Mouse (Mus musculus) limb, embryonic 11.5 days (tissue): ENCODE results near the gene Gm49318. TPM values are rescaled to one million over a fixed set of nuclear protein-coding genes. Genes with fewer than 3 reads are reported as not detected.

ENCODE experiments used
- ATAC-seq: fragments of 200-750 bp; cut with Nextera tagmentation; 2 replicates; pipeline ENCODE4 v1.8.0; 2017; ENCODE audit warnings: low read depth; ENCODE audit not compliant: insufficient number of reproducible peaks, low FRiP score, low TSS enrichment
- DNase-seq: peaks from one replicate; pipeline ENCODE4 v3.0.0-alpha.2; 2015; ENCODE audit warnings: low spot score
- H3K27ac ChIP-seq: fragments of 300-500 bp; sonication (generic); replicated peaks from 2 replicates; pipeline ENCODE4 v1.5.1; 2014; ENCODE audit warnings: low read depth, mild to moderate bottlenecking, low read length
- H3K27me3 ChIP-seq: fragments of 300-500 bp; sonication (generic); 2 replicates; pipeline ENCODE4 v1.6.1; 2014; ENCODE audit warnings: mild to moderate bottlenecking, low read length, mixed read lengths; ENCODE audit not compliant: control insufficient read depth, insufficient read depth
- H3K36me3 ChIP-seq: fragments of 300-500 bp; sonication (generic); 2 replicates; pipeline ENCODE4 v1.6.1; 2014; ENCODE audit warnings: mild to moderate bottlenecking, low read length, moderate library complexity, mixed read lengths; ENCODE audit not compliant: control insufficient read depth, insufficient read depth
- H3K4me1 ChIP-seq: fragments of 300-500 bp; sonication (generic); 2 replicates; pipeline ENCODE4 v1.6.1; 2014; ENCODE audit warnings: low read length, mixed read lengths; ENCODE audit not compliant: control insufficient read depth, insufficient read depth
- H3K4me2 ChIP-seq: fragments of 300-500 bp; sonication (generic); 2 replicates; pipeline ENCODE4 v1.6.1; 2014; ENCODE audit warnings: low read depth, mild to moderate bottlenecking, moderate library complexity; ENCODE audit not compliant: severe bottlenecking
- H3K4me3 ChIP-seq: fragments of 300-500 bp; sonication (generic); 2 replicates; pipeline ENCODE4 v1.5.1; 2014; ENCODE audit warnings: low read depth, low read length
- H3K9ac ChIP-seq: fragments of 300-500 bp; sonication (generic); 2 replicates; pipeline ENCODE4 v1.6.1; 2014; ENCODE audit warnings: mild to moderate bottlenecking, low read length
- H3K9me3 ChIP-seq: fragments of 300-500 bp; sonication (generic); 2 replicates; pipeline ENCODE4 v1.6.1; 2016; ENCODE audit warnings: low read length; ENCODE audit not compliant: control insufficient read depth
- WGBS: fragments of 180-500 bp; shearing (Covaris S2); extraction: QIAGEN DNeasy Blood & Tissue Kit; methylation state at CpG from one replicate; pipeline ENCODE4 v1.1.7; 2014; 5-methylcytosine and 5-hydroxymethylcytosine counted together
- polyA plus RNA-seq: library from polyadenylated mRNA; unstranded; fragments of >200 nt; fragmentation: Nextera tagmentation; extraction: Ambion mirVana; gene quantifications from 2 replicates; pipeline ENCODE4 v1.2.1, GENCODE M21; 2014

Gene Gm49318
- polyA plus RNA-seq, 1 experiment from 2014 or later: not detected

- peaks cover 18% of the 10 kb centered on the region for H3K36me3 ChIP-seq
- no peak overlapping the region for H3K4me3 ChIP-seq
- H3K4me2 ChIP-seq: no peak overlapping the region
- DNase-seq (no peak), ATAC-seq (no peak)
- peaks cover 5% of the 10 kb centered on the region; the same call in 1 of the 2 replicates for H3K4me1 ChIP-seq
- H3K9me3 ChIP-seq: no peaks in the 10 kb centered on the region
- no peak overlapping the region for H3K27ac ChIP-seq
- no peak overlapping the region for H3K9ac ChIP-seq
- no peaks in the 10 kb centered on the region for H3K27me3 ChIP-seq
- 93% methylated on average over 11 of the region's 11 CpGs for WGBS
Measured at GRCm38 (mm10) chr9:22065642-22066041, 5.4 kb downstream of the Gm49318 start.

GRCm38 (mm10) chr9:22064341-22064740 lies 6.7 kb downstream of the Gm49318 start:
- Histone ChIP-seq H3K27ac (no peak overlapping the region), H3K4me1 (no peaks in the 10 kb centered on the region), H3K4me2 (no peak overlapping the region), H3K36me3 (peaks cover 18% of the 10 kb centered on the region), H3K9me3 (no peaks in the 10 kb centered on the region), H3K9ac (no peak overlapping the region), H3K27me3 (no peaks in the 10 kb centered on the region), H3K4me3 (no peak overlapping the region)
- DNase-seq (no peak), ATAC-seq (no peak)
- 93% methylated on average over 3 of the region's 3 CpGs for WGBS

DNA sequence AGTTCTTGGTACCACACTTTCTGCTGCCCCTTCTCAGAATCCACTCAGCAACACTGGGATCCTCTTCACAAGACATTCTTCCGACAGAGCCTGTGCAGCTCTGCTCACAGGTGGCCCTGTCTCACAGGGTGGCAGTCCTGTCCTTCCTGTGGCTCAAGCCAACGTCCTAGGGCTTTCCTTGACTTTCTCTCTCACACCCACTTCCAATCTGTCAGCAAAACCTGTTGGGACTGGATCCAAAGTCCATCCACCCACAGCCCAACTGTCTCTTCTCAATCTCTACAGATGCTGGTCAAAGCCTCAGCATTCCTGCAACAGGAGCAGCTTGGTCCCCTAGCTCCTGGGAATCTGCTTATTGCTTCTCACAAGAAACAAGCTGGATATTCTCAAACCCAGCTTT lies 9.7 kb downstream of the Gm49318 start:
- no peaks in the 10 kb centered on the region for H3K4me1 ChIP-seq
- no peak overlapping the region for H3K9ac ChIP-seq
- H3K27ac ChIP-seq: no peak overlapping the region
- H3K36me3 ChIP-seq: peaks cover 28% of the 10 kb centered on the region
- WGBS: 73% methylated on average over 2 of the region's 2 CpGs
- no peak overlapping the region for H3K4me3 ChIP-seq
- ATAC-seq (no peak), DNase-seq (no peak)
- H3K27me3 ChIP-seq: no peaks in the 10 kb centered on the region
- no peak overlapping the region for H3K4me2 ChIP-seq
- H3K9me3 ChIP-seq: no peaks in the 10 kb centered on the region

- no peak for ATAC-seq
- H3K4me3 ChIP-seq: no peak overlapping the region
- H3K9ac ChIP-seq: no peak overlapping the region
- WGBS: 90% methylated on average over 9 of the region's 9 CpGs
- no peak overlapping the region for H3K4me2 ChIP-seq
- no peak for DNase-seq
- peaks cover 3% of the 10 kb centered on the region; the same call in 1 of the 2 replicates for H3K4me1 ChIP-seq
- H3K9me3 ChIP-seq: no peaks in the 10 kb centered on the region
- peaks cover 20% of the 10 kb centered on the region for H3K27me3 ChIP-seq
- H3K27ac ChIP-seq: no peak overlapping the region
- peaks cover 17% of the 10 kb centered on the region for H3K36me3 ChIP-seq
Measured at GRCm38 (mm10) chr9:22058011-22058424, 13.0 kb downstream of the Gm49318 start.

GRCm38 (mm10) chr9:22057031-22057517 lies 14.0 kb downstream of the Gm49318 start:
- Histone ChIP-seq H3K9ac (no peak overlapping the region), H3K4me1 (peaks cover 3% of the 10 kb centered on the region; the same call in 1 of the 2 replicates), H3K4me3 (no peak overlapping the region), H3K36me3 (peaks cover 14% of the 10 kb centered on the region), H3K9me3 (no peaks in the 10 kb centered on the region), H3K27ac (no peak overlapping the region), H3K27me3 (peaks cover 29% of the 10 kb centered on the region), H3K4me2 (no peak overlapping the region)
- ATAC-seq (no peak), DNase-seq (no peak)
- WGBS: 90% methylated on average over 9 of the region's 9 CpGs

- no peak for DNase-seq
- H3K27me3 ChIP-seq: peaks cover 36% of the 10 kb centered on the region
- H3K9me3 ChIP-seq: no peaks in the 10 kb centered on the region
- no peak overlapping the region for H3K9ac ChIP-seq
- H3K27ac ChIP-seq: no peak overlapping the region
- no peak for ATAC-seq
- H3K4me2 ChIP-seq: no peak overlapping the region
- 68% methylated on average over 9 of the region's 9 CpGs for WGBS
- peaks cover 6% of the 10 kb centered on the region for H3K4me1 ChIP-seq
- H3K36me3 ChIP-seq: peaks cover 13% of the 10 kb centered on the region
- no peak overlapping the region for H3K4me3 ChIP-seq
Measured at GRCm38 (mm10) chr9:22056303-22056910, 14.7 kb downstream of the Gm49318 start.

GRCm38 (mm10) chr9:22055713-22056112 lies 15.3 kb downstream of the Gm49318 start:
- 29% methylated on average over 29 of the region's 29 CpGs for WGBS
- no peak overlapping the region for H3K9ac ChIP-seq

DNA sequence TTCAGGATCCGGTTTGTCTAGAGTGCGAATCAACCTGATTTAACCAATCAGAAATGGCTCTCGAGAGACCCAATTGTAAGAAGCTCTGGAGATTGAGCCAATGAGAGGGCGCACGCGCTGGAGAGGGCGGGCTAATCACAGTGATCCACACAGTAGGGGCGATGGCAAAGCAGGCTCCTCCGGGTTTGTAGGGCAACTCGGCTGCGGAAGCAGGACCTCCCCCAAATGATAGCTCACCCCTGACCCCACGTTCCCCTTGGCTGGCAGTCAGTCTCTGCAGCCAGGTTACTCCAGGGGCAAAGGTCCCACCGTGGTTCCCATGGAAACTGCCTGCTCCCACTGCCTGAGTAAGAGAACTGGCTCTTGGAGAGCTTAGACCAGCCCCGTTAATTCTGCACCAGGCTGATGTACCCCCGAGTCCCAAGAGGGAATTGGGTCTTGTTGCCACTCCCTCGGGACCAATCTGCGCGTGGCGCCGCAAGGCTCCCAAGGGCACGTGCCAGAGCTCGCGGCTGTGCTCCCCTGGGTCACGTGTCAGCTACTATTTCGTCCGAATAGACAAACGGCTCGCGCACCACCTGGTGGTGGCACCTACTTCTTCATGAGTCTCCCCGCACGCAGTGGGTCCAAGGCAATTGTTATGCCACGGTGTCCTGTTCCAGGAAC lies 16.5 kb downstream of the Gm49318 start:
- Histone ChIP-seq H3K4me1 (peaks cover 15% of the 10 kb centered on the region), H3K9ac (no peak overlapping the region), H3K27ac (no peak overlapping the region), H3K9me3 (no peaks in the 10 kb centered on the region), H3K4me3 (no peak overlapping the region), H3K36me3 (peaks cover 10% of the 10 kb centered on the region), H3K27me3 (peaks cover 54% of the 10 kb centered on the region), H3K4me2 (no peak overlapping the region; the same call in 1 of the 2 replicates)
- WGBS: 2% methylated on average over 32 of the region's 32 CpGs
- no peak; the same call in 1 of the 2 replicates for ATAC-seq
- peak; percentile 75 for DNase-seq

More at GRCm38 (mm10) chr9:22055713-22056112, 15.3 kb downstream of the Gm49318 start:
- Histone ChIP-seq H3K36me3 (peaks cover 10% of the 10 kb centered on the region), H3K4me2 (no peak overlapping the region), H3K27ac (no peak overlapping the region), H3K27me3 (peaks cover 43% of the 10 kb centered on the region), H3K4me3 (no peak overlapping the region), H3K9me3 (no peaks in the 10 kb centered on the region), H3K4me1 (peaks cover 12% of the 10 kb centered on the region)
- ATAC-seq (no peak), DNase-seq (no peak)
